Mouse (Mus musculus) CH12.LX (cell line): ENCODE measurements around the gene Dgkg. TPM values are rescaled to one million over a fixed set of nuclear protein-coding genes. Genes with fewer than 3 reads are reported as not detected.

Experiments
- DNase-seq: peaks from one replicate; pipeline ENCODE4 v3.0.0-alpha.2; 2013; ENCODE audit errors: extremely low read depth
- H3K27ac ChIP-seq: 2 replicates; pipeline ENCODE4 v1.5.1; 2012; ENCODE audit warnings: low read depth, mild to moderate bottlenecking, control low read depth, moderate library complexity; ENCODE audit not compliant: insufficient read depth
- H3K27me3 ChIP-seq: replicated peaks from 2 replicates; pipeline ENCODE3; 2012; ENCODE audit warnings: inconsistent platforms
- H3K36me3 ChIP-seq, 2 experiments: replicated peaks in 1 of 2; 2 replicates each; pipeline versions ENCODE3 to v1.6.1; 2012; ENCODE audit warnings: inconsistent platforms in 1 of 2, low read length in 1 of 2, mild to moderate bottlenecking in 1 of 2, mixed read lengths in 1 of 2, moderate library complexity in 1 of 2; ENCODE audit not compliant: control insufficient read depth in 1 of 2, insufficient read depth in 1 of 2
- H3K4me1 ChIP-seq, 2 experiments: 2 replicates each; pipeline ENCODE4 v1.6.1; 2012; ENCODE audit warnings: inconsistent platforms in 1 of 2, moderate library complexity in 1 of 2; ENCODE audit not compliant: insufficient read depth in 2 of 2, control insufficient read depth in 1 of 2
- H3K4me2 ChIP-seq: 2 replicates; pipeline ENCODE4 v1.6.1; 2012; ENCODE audit warnings: low read depth, mild to moderate bottlenecking, control low read depth; ENCODE audit not compliant: poor library complexity, insufficient read depth, severe bottlenecking
- H3K4me3 ChIP-seq, 3 experiments: fragments of 150-350 bp in 1 of 3; sonication (generic) in 1 of 3; replicated peaks in 1 of 3; 2 replicates each; pipeline versions ENCODE3 to v1.5.1; 2011 to 2012; ENCODE audit warnings: low read depth in 2 of 3, low read length in 2 of 3, mild to moderate bottlenecking in 2 of 3, moderate library complexity in 2 of 3, control low read depth in 1 of 3, improper control_type of control experiment in 1 of 3, inconsistent platforms in 1 of 3, mixed read lengths in 1 of 3; ENCODE audit not compliant: poor library complexity in 1 of 3
- H3K79me2 ChIP-seq: replicated peaks from 2 replicates; pipeline ENCODE4 v1.6.1; 2012; ENCODE audit warnings: mild to moderate bottlenecking, moderate library complexity; ENCODE audit not compliant: control insufficient read depth, poor library complexity, insufficient read depth, severe bottlenecking; ENCODE audit errors: extremely low read depth
- H3K9ac ChIP-seq: 2 replicates; pipeline ENCODE4 v1.6.1; 2012; ENCODE audit warnings: low read depth, mild to moderate bottlenecking, control low read depth, moderate library complexity; ENCODE audit not compliant: insufficient read depth
- H3K9me3 ChIP-seq: replicated peaks from 2 replicates; pipeline ENCODE3; 2012; ENCODE audit warnings: low read length, inconsistent platforms, mixed read lengths
- BHLHE40 ChIP-seq: IDR thresholded peaks from 2 replicates; pipeline ENCODE4 v1.6.1; 2011; ENCODE audit warnings: mild to moderate bottlenecking, low read depth, low read length, improper control_type of control experiment
- CHD1 ChIP-seq: IDR thresholded peaks from 2 replicates; pipeline ENCODE4 v1.6.1; 2012; ENCODE audit warnings: low read depth, low read length, improper control_type of control experiment, inconsistent platforms
- CHD2 ChIP-seq: IDR thresholded peaks from 2 replicates; pipeline ENCODE4 v1.6.1; 2011; ENCODE audit warnings: low read length, improper control_type of control experiment
- CTCF ChIP-seq, 2 experiments: IDR thresholded peaks in 1 of 2; conservative IDR thresholded peaks in 1 of 2; 2 replicates each; pipeline ENCODE4 v1.5.1; 2011 to 2012; ENCODE audit warnings: low read depth in 2 of 2, low read length in 2 of 2, improper control_type of control experiment in 1 of 2, inconsistent platforms in 1 of 2, mild to moderate bottlenecking in 1 of 2, moderate library complexity in 1 of 2
- E2F4 ChIP-seq: IDR thresholded peaks from 2 replicates; pipeline ENCODE4 v1.6.1; 2011; ENCODE audit warnings: low read depth, low read length, improper control_type of control experiment; ENCODE audit not compliant: insufficient replicate concordance
- ELF1 ChIP-seq: IDR thresholded peaks from 2 replicates; pipeline ENCODE4 v1.6.1; 2014; ENCODE audit warnings: low read depth, mild to moderate bottlenecking, inconsistent platforms, low read length, improper control_type of control experiment
- EP300 ChIP-seq: IDR thresholded peaks from 2 replicates; pipeline ENCODE4 v1.6.1; 2011; ENCODE audit warnings: low read length, improper control_type of control experiment
- ETS1 ChIP-seq: conservative IDR thresholded peaks from 2 replicates; pipeline ENCODE4 v1.6.1; 2012; ENCODE audit warnings: low read depth, mild to moderate bottlenecking, inconsistent platforms, low read length, improper control_type of control experiment, moderate library complexity
- GABPA ChIP-seq: IDR thresholded peaks from 2 replicates; pipeline ENCODE4 v1.6.1; 2012; ENCODE audit warnings: low read depth, low read length, improper control_type of control experiment, inconsistent platforms; ENCODE audit not compliant: insufficient replicate concordance
- HCFC1 ChIP-seq: IDR thresholded peaks from 2 replicates; pipeline ENCODE4 v1.6.1; 2012; ENCODE audit warnings: low read depth, mild to moderate bottlenecking, inconsistent platforms, low read length, improper control_type of control experiment
- IRF4 ChIP-seq: IDR thresholded peaks from 2 replicates; pipeline ENCODE4 v1.6.1; 2014; ENCODE audit warnings: low read depth, mild to moderate bottlenecking, inconsistent platforms, low read length, improper control_type of control experiment
- JUN ChIP-seq: IDR thresholded peaks from 2 replicates; pipeline ENCODE4 v1.6.1; 2011; ENCODE audit warnings: low read depth, mild to moderate bottlenecking, low read length, improper control_type of control experiment, moderate library complexity; ENCODE audit not compliant: insufficient read depth
- JUND ChIP-seq: conservative IDR thresholded peaks from 2 replicates; pipeline ENCODE4 v1.6.1; 2011; ENCODE audit warnings: low read depth, low read length, improper control_type of control experiment
- KAT2A ChIP-seq: IDR thresholded peaks from 2 replicates; pipeline ENCODE4 v1.6.1; 2012; ENCODE audit warnings: low read length, improper control_type of control experiment, inconsistent platforms; ENCODE audit not compliant: insufficient replicate concordance
- MAFK ChIP-seq: IDR thresholded peaks from 2 replicates; pipeline ENCODE4 v1.6.1; 2011; ENCODE audit warnings: low read length, improper control_type of control experiment; ENCODE audit not compliant: insufficient replicate concordance
- MAX ChIP-seq: IDR thresholded peaks from 2 replicates; pipeline ENCODE4 v1.6.1; 2011; ENCODE audit warnings: low read length, improper control_type of control experiment
- MAZ ChIP-seq: IDR thresholded peaks from 2 replicates; pipeline ENCODE4 v1.6.1; 2012; ENCODE audit warnings: low read depth, mild to moderate bottlenecking, inconsistent platforms, low read length, improper control_type of control experiment, moderate library complexity
- MEF2A ChIP-seq: IDR thresholded peaks from 2 replicates; pipeline ENCODE4 v1.6.1; 2014; ENCODE audit warnings: low read depth, mild to moderate bottlenecking, inconsistent platforms, low read length, improper control_type of control experiment, borderline replicate concordance
- MXI1 ChIP-seq: IDR thresholded peaks from 2 replicates; pipeline ENCODE4 v1.6.1; 2011; ENCODE audit warnings: mild to moderate bottlenecking, low read depth, low read length, improper control_type of control experiment
- MYC ChIP-seq: IDR thresholded peaks from 2 replicates; pipeline ENCODE4 v1.6.1; 2011; ENCODE audit warnings: low read depth, mild to moderate bottlenecking, improper control_type of control experiment, low read length
- NELFE ChIP-seq: IDR thresholded peaks from 2 replicates; pipeline ENCODE4 v1.6.1; 2011; ENCODE audit warnings: low read depth, low read length, improper control_type of control experiment
- NRF1 ChIP-seq: IDR thresholded peaks from 2 replicates; pipeline ENCODE4 v1.6.1; 2014; ENCODE audit warnings: low read depth, mild to moderate bottlenecking, inconsistent platforms, low read length, improper control_type of control experiment, moderate library complexity
- PAX5 ChIP-seq: IDR thresholded peaks from 2 replicates; pipeline ENCODE4 v1.6.1; 2012; ENCODE audit warnings: low read length, inconsistent platforms, mixed read lengths
- POLR2A ChIP-seq: IDR thresholded peaks from 2 replicates; pipeline ENCODE4 v1.6.1; 2011; ENCODE audit warnings: low read depth, mild to moderate bottlenecking, improper control_type of control experiment, low read length
- POLR2AphosphoS2 ChIP-seq: IDR thresholded peaks from 2 replicates; pipeline ENCODE4 v1.6.1; 2011; ENCODE audit warnings: low read depth, low read length, improper control_type of control experiment
- RAD21 ChIP-seq: IDR thresholded peaks from 2 replicates; pipeline ENCODE4 v1.6.1; 2011; ENCODE audit warnings: low read depth, mild to moderate bottlenecking, low read length, improper control_type of control experiment, moderate library complexity
- RCOR1 ChIP-seq: conservative IDR thresholded peaks from 2 replicates; pipeline ENCODE4 v1.6.1; 2012; ENCODE audit warnings: low read depth, mild to moderate bottlenecking, inconsistent platforms, low read length, improper control_type of control experiment
- SIN3A ChIP-seq: IDR thresholded peaks from 2 replicates; pipeline ENCODE4 v1.6.1; 2012; ENCODE audit warnings: low read length, improper control_type of control experiment, inconsistent platforms
- SMC3 ChIP-seq: IDR thresholded peaks from 2 replicates; pipeline ENCODE4 v1.6.1; 2011; ENCODE audit warnings: low read depth, low read length, improper control_type of control experiment
- TBP ChIP-seq: conservative IDR thresholded peaks from 2 replicates; pipeline ENCODE4 v1.6.1; 2011; ENCODE audit warnings: low read depth, low read length, improper control_type of control experiment
- TCF12 ChIP-seq: IDR thresholded peaks from 2 replicates; pipeline ENCODE4 v1.6.1; 2014; ENCODE audit warnings: low read depth, mild to moderate bottlenecking, inconsistent platforms, low read length, improper control_type of control experiment
- UBTF ChIP-seq: IDR thresholded peaks from 2 replicates; pipeline ENCODE4 v1.6.1; 2012; ENCODE audit warnings: low read depth, mild to moderate bottlenecking, inconsistent platforms, low read length, improper control_type of control experiment, moderate library complexity
- USF2 ChIP-seq: conservative IDR thresholded peaks from 2 replicates; pipeline ENCODE4 v1.6.1; 2011; ENCODE audit warnings: low read depth, low read length, improper control_type of control experiment
- ZC3H11A ChIP-seq: IDR thresholded peaks from 2 replicates; pipeline ENCODE4 v1.6.1; 2012; ENCODE audit warnings: low read depth, mild to moderate bottlenecking, inconsistent platforms, low read length, improper control_type of control experiment
- ZKSCAN1 ChIP-seq: IDR thresholded peaks from 2 replicates; pipeline ENCODE4 v1.6.1; 2012; ENCODE audit warnings: low read depth, inconsistent platforms, low read length, improper control_type of control experiment, borderline replicate concordance
- ZMIZ1 ChIP-seq: IDR thresholded peaks from 2 replicates; pipeline ENCODE4 v1.6.1; 2012; ENCODE audit warnings: low read depth, mild to moderate bottlenecking, inconsistent platforms, low read length, improper control_type of control experiment
- ZNF384 ChIP-seq: IDR thresholded peaks from 2 replicates; pipeline ENCODE4 v1.6.1; 2012; ENCODE audit warnings: low read depth, low read length, improper control_type of control experiment, inconsistent platforms
- dilution Hi-C: fragments of 300-500 bp; cut with MboI; formaldehyde crosslinking; loops from 2 replicates; pipeline ENCODE4 v1.14.3; 2020; ENCODE audit warnings: low sequenced_read_pairs; ENCODE audit not compliant: extremely low pct_unique_long_range_greater_than_20kb, extremely low pct_ligation_motif_present
- in situ Hi-C: fragments of 300-500 bp; cut with MboI; formaldehyde crosslinking; loops from 3 replicates; pipeline ENCODE4 v1.14.3; 2019; ENCODE audit warnings: low sequenced_read_pairs, low pct_ligation_motif_present, low pct_unique_long_range_greater_than_20kb, mixed read lengths
- polyA plus RNA-seq: library from polyadenylated mRNA; unstranded; fragments of >175 nt; gene quantifications from 2 replicates; pipeline ENCODE4 v1.2.1, GENCODE M21; 2012; ENCODE audit warnings: low read depth; ENCODE audit not compliant: insufficient read length
- total RNA-seq, 2 experiments: library from RNA; depleted of rRNA; stranded (reverse); fragments of 300-350 nt in 1 of 2; fragments of >200 nt in 1 of 2; gene quantifications; 2 replicates each; pipeline ENCODE4 v1.2.3; 2012 to 2014

Gene Dgkg
- 7.2 and 9.2 TPM in 2 replicates for total RNA-seq (2012; rRNA removed)
- total RNA-seq (2014; rRNA removed) = 2.3 and 3.0 TPM in 2 replicates
- polyA plus RNA-seq = 2.0 TPM in 2 replicates

DNA sequence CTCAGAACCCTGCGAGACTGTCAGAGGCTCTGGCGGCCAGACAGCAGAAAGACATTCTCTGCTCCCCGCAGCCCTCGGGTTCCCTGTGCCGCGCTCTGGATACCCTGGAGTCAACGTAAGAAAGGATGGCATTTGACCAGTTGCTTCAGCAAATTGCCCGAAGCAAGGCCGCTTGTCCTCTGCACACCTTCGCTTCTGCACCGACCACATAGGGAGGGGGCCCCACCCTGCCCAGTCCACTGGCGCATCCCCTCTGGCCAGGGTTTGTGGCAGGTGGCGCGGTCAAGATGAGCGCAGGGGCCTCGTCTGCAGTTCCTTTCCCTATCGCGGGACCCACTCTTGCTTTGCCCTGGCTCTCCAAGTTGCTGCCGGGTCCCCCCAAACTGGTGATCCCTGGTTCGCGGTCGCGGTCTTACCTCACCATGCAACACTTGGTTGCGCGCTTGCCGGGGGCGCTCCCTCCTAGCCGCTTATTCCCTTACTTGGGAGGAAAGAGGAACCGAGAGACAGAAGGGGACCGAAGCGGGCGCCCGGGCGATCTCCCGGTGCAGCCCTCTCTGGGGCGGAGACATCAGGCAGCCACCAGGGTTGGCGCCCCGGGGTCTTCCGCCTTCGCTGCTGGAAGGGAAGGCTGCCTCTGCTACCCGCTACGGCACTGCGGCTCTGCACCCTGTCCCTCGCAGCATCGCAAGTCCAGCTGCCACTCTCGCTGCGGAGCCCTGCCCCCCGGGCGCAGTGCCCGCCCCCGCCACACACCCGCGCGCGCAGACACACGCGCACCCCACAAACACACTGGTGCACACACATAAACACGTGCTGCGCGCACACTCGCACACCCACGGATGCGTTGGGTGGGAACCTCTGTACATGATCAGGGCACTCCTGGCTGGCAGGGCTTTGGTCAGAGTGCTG lies at the start of gene Dgkg:
Gene Dgkg (minus strand): TSS at position 689 of the 912 bp plus-strand sequence.
- peak within 1 kb of the TSS; percentile 88 for H3K9ac ChIP-seq
- H3K27me3 ChIP-seq = no peaks in the 10 kb centered on the region
- peak within 1 kb of the TSS; percentile 99 for H3K27ac ChIP-seq
- H3K9me3 ChIP-seq = no peaks in the 10 kb centered on the region
- H3K4me3 ChIP-seq = peak within 1 kb of the TSS; percentile 61 to 87 (median 75)
- H3K4me1 ChIP-seq = peaks cover 46 to 85% of the 10 kb centered on the region in 2 experiments
- in situ Hi-C loops (loop anchor here (5.0 kb wide), 1 partner anchor 34 kb away; no protein-coding TSS in a partner anchor), dilution Hi-C loops (no loop called here)
- peaks cover 8% of the 10 kb centered on the region; the same call in 1 of the 2 replicates for H3K79me2 ChIP-seq
- DNase-seq = peak; percentile 97
- no peaks in the 10 kb centered on the region for H3K36me3 ChIP-seq
- peak within 1 kb of the TSS; percentile 87 for H3K4me2 ChIP-seq
- TF ChIP-seq ELF1 = peak; percentile 92
- TF ChIP-seq POLR2AphosphoS2 = no peak
- peak; percentile 94 for TF ChIP-seq MXI1
- peak; percentile 90 for TF ChIP-seq EP300
- peak; percentile 52; the same call in 1 of the 2 replicates for TF ChIP-seq HCFC1
- TF ChIP-seq ZMIZ1 = peak; percentile 91
- no peak for TF ChIP-seq GABPA
- no peak for TF ChIP-seq PAX5
- TF ChIP-seq USF2 = no peak
- TF ChIP-seq MEF2A = peak; percentile 93
- TF ChIP-seq ZKSCAN1 = no peak
- TF ChIP-seq MAZ = peak; percentile 46
- 0 out of 2 replicates have a peak, but pooled peaks have one; percentile 36 for TF ChIP-seq TBP
- TF ChIP-seq MYC = peak; percentile 61; the same call in 1 of the 2 replicates
- TF ChIP-seq NELFE = peak; percentile 77
- no peak for TF ChIP-seq KAT2A
- 0 out of 4 replicates have a peak, but pooled peaks of 1 of the 2 experiments have one; percentile 2 for TF ChIP-seq CTCF (conservative IDR thresholded peaks at IDR 0.05 in 1 of 2, IDR thresholded peaks at IDR 0.05 in 1 of 2; ENCODE audit: low read depth in 2 of 2, low read length in 2 of 2)
- TF ChIP-seq MAX = peak; percentile 88; the same call in 1 of the 2 replicates
- peak; percentile 74 for TF ChIP-seq POLR2A
- no peak for TF ChIP-seq JUND
- no peak for TF ChIP-seq MAFK
- TF ChIP-seq ETS1 = peak; percentile 89
- peak; percentile 79 for TF ChIP-seq NRF1
- peak; percentile 49; the same call in 1 of the 2 replicates for TF ChIP-seq CHD2
- TF ChIP-seq JUN = 0 out of 2 replicates have a peak, but pooled peaks have one; percentile 24
- TF ChIP-seq ZC3H11A = no peak
- TF ChIP-seq RCOR1 = peak; percentile 89; the same call in 1 of the 2 replicates
- peak; percentile 46 for TF ChIP-seq SIN3A
- TF ChIP-seq TCF12 = peak; percentile 94
- TF ChIP-seq RAD21 = no peak; the same call in 1 of the 2 replicates
- no peak; the same call in 1 of the 2 replicates for TF ChIP-seq CHD1
- peak; percentile 99 for TF ChIP-seq IRF4
- TF ChIP-seq BHLHE40 = peak; percentile 97
- TF ChIP-seq ZNF384 = 0 out of 2 replicates have a peak, but pooled peaks have one; percentile 27
- TF ChIP-seq UBTF = peak; percentile 100
- TF ChIP-seq E2F4 = no peak
- TF ChIP-seq SMC3 = no peak
